Mouse (Mus musculus) embryonic facial prominence, embryonic 11.5 days (tissue): ENCODE data around the gene Tmco2. TPM values are rescaled to one million over a fixed set of nuclear protein-coding genes. Genes with fewer than 3 reads are reported as not detected.
"Not testable (repeated sequence)": the region's sequence is repeated elsewhere in the genome, so short reads cannot be mapped to it uniquely, and the experiment has no call there.

Experiments
- ATAC-seq: fragments of 200-750 bp; cut with Nextera tagmentation; replicated peaks from 2 replicates; pipeline ENCODE4 v1.8.0; 2017; ENCODE audit warnings: low read depth; ENCODE audit not compliant: insufficient number of reproducible peaks, low FRiP score, low TSS enrichment
- DNase-seq: peaks from one replicate; pipeline ENCODE4 v3.0.0-alpha.2; 2015; ENCODE audit warnings: low spot score
- H3K27ac ChIP-seq: fragments of 300-500 bp; sonication (generic); replicated peaks from 2 replicates; pipeline ENCODE4 v1.5.1; 2014; ENCODE audit warnings: mild to moderate bottlenecking, low read depth, low read length, control low read depth
- H3K27me3 ChIP-seq: fragments of 300-500 bp; sonication (generic); 2 replicates; pipeline ENCODE4 v1.6.1; 2014; ENCODE audit warnings: mild to moderate bottlenecking, low read length, moderate library complexity, mixed read lengths; ENCODE audit not compliant: control insufficient read depth, insufficient read depth
- H3K36me3 ChIP-seq: fragments of 300-500 bp; sonication (generic); replicated peaks from 2 replicates; pipeline ENCODE4 v1.6.1; 2014; ENCODE audit warnings: low read depth, mild to moderate bottlenecking, low read length, moderate library complexity, mixed read lengths; ENCODE audit not compliant: control insufficient read depth, insufficient read depth
- H3K4me1 ChIP-seq: fragments of 300-500 bp; sonication (generic); 2 replicates; pipeline ENCODE4 v1.6.1; 2014; ENCODE audit warnings: low read length, mixed read lengths; ENCODE audit not compliant: control insufficient read depth, insufficient read depth
- H3K4me2 ChIP-seq: fragments of 300-500 bp; sonication (generic); 2 replicates; pipeline ENCODE4 v1.6.1; 2014; ENCODE audit warnings: low read depth, mild to moderate bottlenecking, control low read depth, low read length, moderate library complexity
- H3K4me3 ChIP-seq: fragments of 300-500 bp; sonication (generic); 2 replicates; pipeline ENCODE4 v1.5.1; 2014; ENCODE audit warnings: low read depth, low read length, control low read depth
- H3K9ac ChIP-seq: fragments of 300-500 bp; sonication (generic); replicated peaks from 2 replicates; pipeline ENCODE4 v1.6.1; 2014; ENCODE audit warnings: mild to moderate bottlenecking, control low read depth, low read length
- H3K9me3 ChIP-seq: fragments of 300-500 bp; sonication (generic); replicated peaks from 2 replicates; pipeline ENCODE4 v1.6.1; 2016; ENCODE audit warnings: mild to moderate bottlenecking, low read length, inconsistent platforms, mixed read lengths; ENCODE audit not compliant: control insufficient read depth
- WGBS: fragments of 180-500 bp; shearing (Covaris S2); extraction: QIAGEN DNeasy Blood & Tissue Kit; methylation state at CpG from one replicate; pipeline ENCODE4 v1.1.7; 2014; 5-methylcytosine and 5-hydroxymethylcytosine counted together
- polyA plus RNA-seq: library from polyadenylated mRNA; unstranded; fragments of >200 nt; fragmentation: Nextera tagmentation; extraction: Ambion mirVana; gene quantifications from 2 replicates; pipeline ENCODE4 v1.2.1, GENCODE M21; 2014

Tmco2 gene
- polyA plus RNA-seq, 1 experiment from 2014 or later: not detected

DNA sequence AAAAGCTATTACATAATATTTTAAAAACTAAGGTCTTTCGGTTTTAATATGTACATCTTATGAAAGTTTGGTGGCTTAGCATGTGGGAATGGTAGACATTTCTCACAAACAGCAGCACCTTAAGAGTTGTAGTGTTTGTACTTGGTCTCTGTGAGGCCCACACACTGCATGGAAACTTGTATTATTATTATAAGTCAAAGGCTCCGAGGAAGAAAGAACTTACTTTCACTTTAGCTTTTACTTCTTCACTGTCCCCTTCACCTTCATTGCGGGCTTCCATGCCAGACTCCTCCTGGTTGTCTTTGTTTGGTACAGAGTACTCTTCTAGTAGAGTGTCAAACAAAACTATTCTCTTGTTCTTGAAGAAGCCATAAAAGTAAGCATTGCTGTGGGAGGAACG, 34.8 kb downstream of the Tmco2 start:
- H3K4me2 ChIP-seq: no peak overlapping the region
- WGBS: 93% methylated on average over 4 of the region's 4 CpGs
- no peaks in the 10 kb centered on the region; the same call in 1 of the 2 replicates for H3K36me3 ChIP-seq
- H3K9ac ChIP-seq: no peak overlapping the region
- H3K27me3 ChIP-seq: no peaks in the 10 kb centered on the region
- H3K27ac ChIP-seq: no peak overlapping the region
- no peaks in the 10 kb centered on the region for H3K4me1 ChIP-seq
- H3K4me3 ChIP-seq: no peak overlapping the region
- DNase-seq (no peak), ATAC-seq (no peak)
- no peaks in the 10 kb centered on the region for H3K9me3 ChIP-seq

DNA sequence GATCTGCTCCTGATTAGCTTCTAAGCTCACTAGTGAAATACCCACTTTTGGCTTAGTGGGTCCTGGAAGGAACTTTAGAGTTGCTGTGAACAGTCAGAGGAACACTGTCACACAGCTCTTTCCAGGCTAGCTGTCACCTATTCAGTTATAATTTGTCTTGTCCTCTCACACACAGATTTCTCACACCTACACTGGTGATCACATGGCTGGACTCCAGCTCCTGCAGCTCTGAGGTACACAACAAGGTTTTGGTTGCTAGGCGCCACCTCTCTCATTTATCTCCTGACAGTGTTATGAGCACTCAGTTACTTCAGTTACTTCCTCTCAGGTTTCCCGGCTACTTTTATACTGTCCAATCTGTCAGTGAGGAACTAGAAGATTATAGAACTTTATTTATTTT, 43.7 kb downstream of the Tmco2 start:
- 87% methylated on average over 2 of the region's 2 CpGs for WGBS
- Histone ChIP-seq H3K9ac (no peak overlapping the region), H3K4me2 (no peak overlapping the region), H3K27ac (no peak overlapping the region), H3K27me3 (no peaks in the 10 kb centered on the region), H3K4me1 (no peaks in the 10 kb centered on the region), H3K4me3 (no peak overlapping the region), H3K9me3 (no peaks in the 10 kb centered on the region), H3K36me3 (no peaks in the 10 kb centered on the region)
- ATAC-seq (no peak), DNase-seq (no peak)

GRCm38 (mm10) chr4:121059218-121059617, 49.8 kb downstream of the Tmco2 start:
- H3K27ac ChIP-seq, H3K4me2 ChIP-seq, H3K9ac ChIP-seq, H3K36me3 ChIP-seq, H3K4me1 ChIP-seq, DNase-seq, H3K9me3 ChIP-seq, H3K4me3 ChIP-seq, ATAC-seq, H3K27me3 ChIP-seq: not testable (repeated sequence)
- WGBS: 86% methylated on average over 9 of the region's 10 CpGs

- H3K4me1 ChIP-seq: no peaks in the 10 kb centered on the region
- H3K27ac ChIP-seq: no peak overlapping the region
- H3K9ac ChIP-seq: no peak overlapping the region
- H3K4me3 ChIP-seq: no peak overlapping the region
- no peak overlapping the region for H3K4me2 ChIP-seq
- H3K27me3 ChIP-seq: no peaks in the 10 kb centered on the region
- WGBS: 55% methylated on average over 2 of the region's 2 CpGs
- DNase-seq (no peak), ATAC-seq (no peak)
- no peaks in the 10 kb centered on the region for H3K9me3 ChIP-seq
- no peaks in the 10 kb centered on the region for H3K36me3 ChIP-seq
These were observed 52.0 kb downstream of the Tmco2 start for GRCm38 (mm10) chr4:121057032-121057431.

- 40% methylated on average over 3 of the region's 3 CpGs for WGBS
- Histone ChIP-seq H3K4me2 (no peak overlapping the region), H3K9ac (no peak overlapping the region), H3K4me3 (no peak overlapping the region), H3K27me3 (no peaks in the 10 kb centered on the region), H3K36me3 (no peaks in the 10 kb centered on the region), H3K27ac (no peak overlapping the region), H3K4me1 (no peaks in the 10 kb centered on the region), H3K9me3 (no peaks in the 10 kb centered on the region)
- DNase-seq (peak; percentile 12), ATAC-seq (no peak)
These were observed 52.7 kb downstream of the Tmco2 start for GRCm38 (mm10) chr4:121056342-121056741.

Other genes starting within 250 kb of the Tmco2 start
- gene Exo5, start 184.2 kb downstream of the Tmco2 start, polyA plus RNA-seq: 34.6 and 37.4 TPM in 2 replicates
- 9.9 TPM in 2 replicates for gene Zfp69, start 157.5 kb downstream of the Tmco2 start, polyA plus RNA-seq
- gene Smap2, start 92.0 kb downstream of the Tmco2 start, polyA plus RNA-seq: 15.5 and 17.2 TPM in 2 replicates
- 6.0 and 10.1 TPM in 2 replicates for gene Col9a2, start 69.8 kb downstream of the Tmco2 start, polyA plus RNA-seq
- gene Zmpste24, start 11.0 kb downstream of the Tmco2 start, polyA plus RNA-seq: 25.8 and 26.0 TPM in 2 replicates
- gene Rlf, start 105.9 kb upstream of the Tmco2 start, polyA plus RNA-seq: 22.9 and 24.8 TPM in 2 replicates
- gene Gm12888, start 215.7 kb upstream of the Tmco2 start, polyA plus RNA-seq: not detected in 2 replicates